Mouse (Mus musculus): Measurements from ENCODE around the gene Blnk. TPM values are rescaled to one million over a fixed set of nuclear protein-coding genes. Genes with fewer than 3 reads are reported as not detected.
A peak's percentile ranks its signal among the peaks of the same experiment; 100 is the strongest.

The Blnk gene
- polyA plus RNA-seq, 1 experiment from 2014 or later: 5.7 TPM

DNA sequence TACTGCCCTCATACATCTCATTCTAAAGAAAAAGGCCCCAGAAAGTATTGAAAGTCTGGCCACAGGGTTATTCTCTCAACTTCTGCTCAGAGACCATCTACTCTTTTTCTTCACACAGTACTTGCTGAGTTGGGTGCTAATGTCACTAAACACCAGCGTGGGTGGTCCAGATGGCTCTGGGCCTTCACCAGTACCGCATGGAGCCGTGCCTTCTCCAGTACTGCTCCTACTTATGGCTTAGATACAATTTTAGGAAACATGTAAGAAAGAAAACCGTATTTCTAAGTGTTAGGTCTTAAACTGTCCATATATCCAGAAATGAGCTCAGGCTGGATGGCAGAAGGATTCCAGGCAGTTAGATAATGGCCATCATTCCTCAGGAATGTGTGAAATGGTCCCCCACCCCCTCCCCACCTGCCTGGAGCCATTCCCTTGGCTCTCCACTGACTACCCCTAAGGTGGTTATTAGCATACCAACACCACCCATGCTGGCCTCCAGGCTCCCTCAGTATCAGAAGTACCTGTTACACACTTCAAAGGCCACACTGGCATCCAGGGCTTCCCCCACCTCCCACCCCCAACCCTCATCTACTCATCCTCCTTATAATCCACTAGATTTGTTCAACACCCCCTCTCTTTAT is 47.3 kb downstream of the Blnk start:
- Histone ChIP-seq H3K27ac (no peak overlapping the region), H3K9ac (no peak overlapping the region), H3K9me3 (no peaks in the 10 kb centered on the region), H3K4me1 (no peaks in the 10 kb centered on the region), H3K4me2 (no peak overlapping the region), H3K36me3 (no peaks in the 10 kb centered on the region), H3K27me3 (replicated peaks) (no peaks in the 10 kb centered on the region), H3K4me3 (replicated peaks) (no peak overlapping the region)
- ATAC-seq (ENCODE audit: insufficient read depth, low FRiP score, low read depth): no peak
- 75% methylated on average over 4 of the region's 4 CpGs for WGBS

DNA sequence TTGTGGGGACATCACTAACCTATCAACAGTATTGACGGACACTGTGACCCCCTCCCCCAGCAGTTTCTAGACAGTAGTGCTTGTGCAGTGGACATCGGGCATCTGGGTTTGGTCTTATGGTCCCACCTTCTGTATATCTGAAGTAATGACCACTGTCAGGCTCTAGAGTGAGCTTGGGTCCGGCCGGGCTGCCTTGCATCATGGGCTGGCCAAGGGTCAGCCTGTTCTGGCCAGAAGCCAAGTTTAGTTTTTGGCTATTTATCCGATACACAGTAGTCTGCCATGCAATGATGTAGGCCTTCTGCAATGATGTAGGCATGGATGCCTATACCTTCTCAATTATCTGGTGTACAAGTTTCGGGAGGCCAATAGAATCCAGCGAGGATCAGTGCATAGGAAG is 50.8 kb downstream of the Blnk start:
- Histone ChIP-seq H3K36me3 (no peaks in the 10 kb centered on the region), H3K4me2 (no peak overlapping the region), H3K27me3 (replicated peaks) (no peaks in the 10 kb centered on the region), H3K9ac (no peak overlapping the region), H3K4me1 (no peaks in the 10 kb centered on the region), H3K9me3 (no peaks in the 10 kb centered on the region), H3K27ac (no peak overlapping the region), H3K4me3 (replicated peaks) (no peak overlapping the region)
- 81% methylated on average over 7 of the region's 7 CpGs for WGBS
- no peak for ATAC-seq (ENCODE audit: insufficient read depth, low FRiP score, low read depth)

DNA sequence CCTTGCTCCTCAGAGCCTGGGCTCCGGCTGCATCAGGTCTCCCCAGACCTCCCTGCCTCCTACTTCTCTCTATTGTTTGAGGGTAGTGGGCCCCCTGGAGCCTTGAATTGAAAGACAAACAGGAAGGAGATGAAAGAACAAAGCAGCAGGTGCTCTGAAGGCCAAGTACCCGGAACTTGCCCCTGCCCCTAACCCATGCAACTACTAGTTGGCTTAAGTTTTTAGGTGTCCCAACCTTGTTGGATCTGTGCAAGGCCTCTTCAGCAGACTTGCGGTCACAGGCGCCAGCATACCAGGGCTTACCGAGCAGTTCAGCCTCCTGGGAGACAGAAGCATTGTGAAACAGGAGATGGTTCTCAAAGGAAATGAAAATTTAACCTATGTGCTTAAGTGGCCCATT is 58.3 kb downstream of the Blnk start:
- H3K4me2 ChIP-seq: no peak overlapping the region
- H3K4me3 ChIP-seq (replicated peaks): no peak overlapping the region
- no peaks in the 10 kb centered on the region for H3K27me3 ChIP-seq (replicated peaks)
- H3K9ac ChIP-seq: no peak overlapping the region
- H3K36me3 ChIP-seq: no peaks in the 10 kb centered on the region
- ATAC-seq (ENCODE audit: insufficient read depth, low FRiP score, low read depth): no peak
- no peaks in the 10 kb centered on the region for H3K9me3 ChIP-seq
- 50% methylated on average over 5 of the region's 5 CpGs for WGBS
- no peaks in the 10 kb centered on the region for H3K4me1 ChIP-seq
- no peak overlapping the region for H3K27ac ChIP-seq

DNA sequence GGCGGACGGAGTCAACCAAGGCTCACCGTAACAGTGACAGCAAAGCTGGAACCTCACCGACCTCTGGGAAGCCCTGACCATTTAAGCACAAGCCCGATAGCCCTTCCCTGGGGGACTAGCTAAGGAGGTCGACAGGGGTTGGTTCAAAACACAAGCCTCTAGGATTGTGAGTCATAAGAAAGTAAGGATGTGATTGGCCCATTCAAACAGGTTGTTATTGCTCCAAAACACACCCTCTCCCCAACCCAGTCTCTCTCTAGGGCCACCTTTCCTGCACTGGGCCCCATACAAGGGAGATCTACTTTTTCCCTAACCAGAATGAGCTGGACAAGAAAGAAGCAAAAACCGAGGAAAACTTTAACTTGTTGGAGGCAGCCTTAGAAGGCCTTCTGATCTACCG is 59.0 kb downstream of the Blnk start:
- 50% methylated on average over 8 of the region's 8 CpGs for WGBS
- Histone ChIP-seq H3K4me2 (no peak overlapping the region), H3K27me3 (replicated peaks) (no peaks in the 10 kb centered on the region), H3K4me3 (replicated peaks) (no peak overlapping the region), H3K36me3 (no peaks in the 10 kb centered on the region), H3K27ac (no peak overlapping the region), H3K9ac (no peak overlapping the region), H3K9me3 (no peaks in the 10 kb centered on the region), H3K4me1 (no peaks in the 10 kb centered on the region)
- ATAC-seq (ENCODE audit: insufficient read depth, low FRiP score, low read depth): no peak

DNA sequence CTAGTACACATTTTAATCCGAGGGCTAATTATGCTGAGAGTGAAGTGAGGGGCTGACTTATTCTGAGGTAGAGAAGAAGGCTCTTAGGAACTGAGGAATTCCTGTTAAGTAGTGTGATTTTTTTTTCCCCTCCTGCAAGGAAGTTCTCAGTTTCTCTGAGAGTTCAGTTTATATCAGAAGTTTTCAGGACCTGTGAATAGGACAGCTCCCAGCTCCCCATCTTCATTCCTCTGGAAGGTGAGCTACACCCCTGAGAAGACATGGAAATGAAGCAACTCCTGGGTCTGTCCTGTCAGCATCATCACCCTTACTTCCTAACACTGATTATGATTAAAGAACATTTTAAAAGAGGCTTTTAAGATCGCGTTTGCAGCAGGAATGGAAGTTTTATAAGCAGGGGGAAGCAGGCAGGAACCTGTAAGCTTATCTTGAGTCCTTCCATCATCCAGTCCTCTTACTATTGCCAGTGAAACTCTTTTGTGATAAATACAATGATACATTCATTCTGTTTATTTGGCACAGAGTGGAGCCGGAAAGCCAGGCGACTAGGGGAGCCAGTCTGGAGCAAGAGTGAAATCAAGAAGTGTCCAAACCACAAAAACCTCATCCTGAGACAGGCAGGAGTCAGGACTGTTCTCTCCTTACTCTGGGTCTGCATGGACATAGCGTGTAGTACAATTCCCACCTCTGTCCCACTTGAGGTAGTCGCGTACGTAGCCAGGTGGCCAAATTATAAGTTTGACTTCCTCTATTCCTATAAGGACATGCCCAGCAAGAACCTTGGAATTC is 62.6 kb downstream of the Blnk start:
- ATAC-seq (ENCODE audit: insufficient read depth, low FRiP score, low read depth): no peak
- Histone ChIP-seq H3K4me3 (replicated peaks) (no peak overlapping the region), H3K27me3 (replicated peaks) (no peaks in the 10 kb centered on the region), H3K9ac (no peak overlapping the region), H3K4me2 (no peak overlapping the region), H3K36me3 (no peaks in the 10 kb centered on the region), H3K27ac (no peak overlapping the region), H3K4me1 (no peaks in the 10 kb centered on the region), H3K9me3 (no peaks in the 10 kb centered on the region)
- WGBS: 64% methylated on average over 9 of the region's 9 CpGs

DNA sequence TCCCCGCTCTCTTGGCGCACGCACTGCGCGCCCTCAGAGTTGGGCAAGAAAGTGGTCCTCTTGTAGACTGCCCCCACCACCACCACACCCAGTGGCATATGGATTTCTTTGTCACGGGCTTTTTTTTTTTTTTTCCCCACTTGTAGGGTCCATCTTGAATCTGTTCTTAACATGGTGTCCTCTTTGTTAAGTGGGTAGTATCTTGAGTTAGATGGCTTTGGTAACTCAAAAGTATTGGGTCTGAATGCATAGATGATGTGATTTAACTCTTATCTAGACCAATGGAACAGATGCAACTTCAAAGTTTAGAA is 99.0 kb downstream of the Blnk start:
- peak overlapping the region; percentile 81 for H3K4me3 ChIP-seq (replicated peaks)
- 0 out of 2 replicates have a peak, but pooled peaks have one; percentile 22 for ATAC-seq (ENCODE audit: insufficient read depth, low FRiP score, low read depth)
- 0% methylated on average over 6 of the region's 6 CpGs for WGBS

DNA sequence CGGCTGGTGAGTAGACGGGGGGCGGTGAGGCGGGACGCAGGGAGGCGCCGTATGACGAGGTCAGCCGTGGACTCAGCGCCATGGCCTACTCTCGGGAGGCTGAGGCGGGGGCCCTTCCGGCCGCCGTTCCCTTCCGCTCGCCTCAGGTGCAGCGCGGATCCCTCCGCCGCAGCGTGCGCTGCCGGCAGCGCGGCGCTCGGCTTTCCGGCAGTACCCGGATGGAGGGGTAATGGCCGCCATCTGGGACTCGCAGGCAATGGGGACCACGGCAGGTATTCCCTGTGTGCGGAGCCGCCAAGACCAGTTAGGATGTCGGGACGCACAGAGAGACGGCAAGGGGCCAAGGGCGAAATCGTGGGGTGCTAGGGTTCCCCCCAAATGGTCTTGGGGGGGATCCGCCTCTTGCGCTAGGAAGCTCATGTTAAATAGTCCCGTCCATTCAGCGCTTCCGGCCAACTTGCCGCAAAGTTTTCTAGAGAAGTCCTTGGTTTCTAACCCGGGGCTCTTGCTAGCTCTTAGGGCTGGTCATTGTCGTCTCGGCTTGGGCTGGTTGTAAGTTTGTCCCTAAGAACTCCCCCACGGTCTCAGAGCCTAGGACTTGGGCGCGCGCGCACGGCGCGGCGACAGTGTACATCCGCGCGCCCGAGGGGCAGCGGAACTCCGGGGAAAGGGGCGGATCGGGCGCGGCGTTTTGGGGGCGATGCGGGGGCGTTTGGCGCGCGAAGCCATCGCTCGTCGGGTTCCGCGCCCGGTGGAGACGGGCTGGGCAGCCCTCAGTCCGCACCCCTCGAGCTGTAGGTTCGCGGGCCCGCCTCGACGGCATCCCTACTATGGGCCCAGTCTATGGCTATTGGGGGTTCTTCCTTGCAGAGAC is 99.6 kb downstream of the Blnk start, which contains the start of gene Zfp518a:
Gene Zfp518a, plus strand, starts transcription at position 187 of the 874 bp plus-strand sequence.
- Histone ChIP-seq H3K9ac (peak within 1 kb of the TSS; percentile 42), H3K27ac (peak within 1 kb of the TSS; percentile 94), H3K4me1 (no peaks in the 10 kb centered on the region), H3K4me2 (peak within 1 kb of the TSS; percentile 79), H3K27me3 (replicated peaks) (peaks cover 5% of the 10 kb centered on the region; the same call in 1 of the 2 replicates), H3K9me3 (no peaks in the 10 kb centered on the region), H3K36me3 (no peaks in the 10 kb centered on the region), H3K4me3 (replicated peaks) (peak within 1 kb of the TSS; percentile 81)
- WGBS: under 1% methylated on average over 88 of the region's 89 CpGs
- peak; percentile 86 for ATAC-seq (ENCODE audit: insufficient read depth, low FRiP score, low read depth)

More for the DNA sequence above, 99.0 kb downstream of the Blnk start:
- no peaks in the 10 kb centered on the region for H3K9me3 ChIP-seq
- no peaks in the 10 kb centered on the region for H3K4me1 ChIP-seq
- no peaks in the 10 kb centered on the region for H3K36me3 ChIP-seq
- peak overlapping the region; percentile 94 for H3K27ac ChIP-seq
- peak overlapping the region; percentile 42; the same call in 1 of the 2 replicates for H3K9ac ChIP-seq
- peaks cover 5% of the 10 kb centered on the region; the same call in 1 of the 2 replicates for H3K27me3 ChIP-seq (replicated peaks)
- H3K4me2 ChIP-seq: peak overlapping the region; percentile 79

DNA sequence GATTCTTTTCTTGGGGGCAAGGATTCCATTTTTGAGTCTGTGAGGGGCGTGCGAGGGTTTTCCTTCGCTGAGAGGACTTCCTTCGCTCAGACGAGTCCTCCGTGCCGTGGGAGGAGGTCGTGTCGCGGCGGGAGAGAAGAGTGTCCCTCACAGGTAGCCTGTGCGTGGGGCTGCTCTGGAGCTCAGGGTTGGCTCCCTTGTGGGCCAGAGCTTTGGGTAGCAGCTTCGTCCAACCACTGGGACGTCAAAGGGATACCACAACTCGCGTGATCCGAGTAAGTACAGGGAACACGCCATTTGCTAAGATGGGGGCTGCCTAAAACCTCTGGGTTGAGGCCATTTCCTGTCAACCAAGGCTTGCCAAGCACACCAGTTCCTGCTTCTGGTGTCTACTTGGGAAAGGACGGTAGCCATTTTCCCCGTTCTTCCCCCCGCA is 100.2 kb downstream of the Blnk start:
- H3K9ac ChIP-seq: no peak overlapping the region
- peak; percentile 18; the same call in 1 of the 2 replicates for ATAC-seq (ENCODE audit: insufficient read depth, low FRiP score, low read depth)
- no peaks in the 10 kb centered on the region for H3K9me3 ChIP-seq
- H3K36me3 ChIP-seq: no peaks in the 10 kb centered on the region
- H3K4me3 ChIP-seq (replicated peaks): peak overlapping the region; percentile 81
- WGBS: 41% methylated on average over 21 of the region's 21 CpGs
- peak overlapping the region; percentile 94 for H3K27ac ChIP-seq
- peaks cover 5% of the 10 kb centered on the region; the same call in 1 of the 2 replicates for H3K27me3 ChIP-seq (replicated peaks)
- peak overlapping the region; percentile 79 for H3K4me2 ChIP-seq
- no peaks in the 10 kb centered on the region for H3K4me1 ChIP-seq

DNA sequence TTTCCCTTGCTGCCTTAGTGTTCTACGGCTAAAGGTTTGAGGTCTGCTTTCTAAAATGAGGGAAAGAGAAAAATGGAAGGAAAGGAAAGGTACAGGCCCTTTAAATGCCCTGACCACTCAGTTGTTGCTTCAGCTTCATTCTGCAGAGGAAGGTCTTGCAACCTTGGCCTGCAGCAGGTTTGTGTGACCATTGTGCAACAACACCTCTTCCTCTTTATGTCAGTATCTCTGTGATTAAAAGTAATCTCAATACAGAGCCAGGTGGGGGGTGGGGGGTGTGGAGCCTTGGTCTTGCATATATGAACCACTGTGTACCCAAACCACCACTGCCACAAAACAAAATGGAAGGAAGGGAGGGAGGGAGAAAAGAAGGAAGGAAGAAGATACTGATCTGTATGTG is 105.4 kb downstream of the Blnk start:
- WGBS: 58% methylated on average over 1 of the region's 1 CpGs
- no peak overlapping the region for H3K4me2 ChIP-seq
- no peak for ATAC-seq (ENCODE audit: insufficient read depth, low FRiP score, low read depth)

DNA sequence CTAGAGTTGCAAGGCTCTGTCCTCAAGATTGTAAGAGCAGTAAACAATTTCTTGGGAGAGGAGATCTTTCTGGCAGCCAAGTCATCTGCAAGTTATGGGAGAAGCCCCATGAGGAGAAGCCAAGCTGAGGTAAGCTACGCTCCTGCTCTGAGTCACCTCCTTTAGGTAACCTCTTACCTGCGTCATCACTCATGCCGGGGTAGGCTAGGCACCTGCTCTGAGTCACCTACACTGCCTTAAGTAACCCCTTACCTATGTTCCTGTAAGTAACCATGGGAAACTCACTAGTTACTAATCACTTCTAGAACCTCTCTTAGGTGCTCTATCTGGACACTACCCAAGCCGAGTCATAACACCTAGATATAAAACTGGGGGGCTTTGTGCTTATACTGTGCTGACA is 112.6 kb downstream of the Blnk start:
- H3K36me3 ChIP-seq: no peaks in the 10 kb centered on the region
- no peaks in the 10 kb centered on the region for H3K9me3 ChIP-seq
- H3K27ac ChIP-seq: no peak overlapping the region
- ATAC-seq (ENCODE audit: insufficient read depth, low FRiP score, low read depth): no peak
- no peaks in the 10 kb centered on the region for H3K4me1 ChIP-seq
- no peak overlapping the region for H3K4me3 ChIP-seq (replicated peaks)
- H3K27me3 ChIP-seq (replicated peaks): peaks cover 31% of the 10 kb centered on the region
- H3K4me2 ChIP-seq: no peak overlapping the region
- H3K9ac ChIP-seq: no peak overlapping the region
- WGBS: 84% methylated on average over 4 of the region's 4 CpGs

More for the DNA sequence above, 105.4 kb downstream of the Blnk start:
- H3K27me3 ChIP-seq (replicated peaks): peaks cover 17% of the 10 kb centered on the region
- H3K36me3 ChIP-seq: no peaks in the 10 kb centered on the region
- no peak overlapping the region for H3K9ac ChIP-seq
- no peak overlapping the region for H3K27ac ChIP-seq
- H3K4me1 ChIP-seq: no peaks in the 10 kb centered on the region
- H3K4me3 ChIP-seq (replicated peaks): no peak overlapping the region
- H3K9me3 ChIP-seq: no peaks in the 10 kb centered on the region

Measured in stomach, embryonic 15.5 days (tissue).